Mouse (Mus musculus) erythroid progenitor cell, adult 5-6 weeks (primary cell): ENCODE measurements around the gene Rhpn2. TPM values are rescaled to one million over a fixed set of nuclear protein-coding genes. Genes with fewer than 3 reads are reported as not detected.

ENCODE experiments used
- ATAC-seq: replicated peaks from 2 replicates; pipeline ENCODE4 v1.8.0; 2016; ENCODE audit warnings: moderate number of reproducible peaks, mild to moderate bottlenecking, moderate TSS enrichment, inconsistent platforms; ENCODE audit not compliant: poor library complexity, low FRiP score, severe bottlenecking
- total RNA-seq, 2 experiments: library from RNA; stranded (forward) in 1 of 2; stranded (reverse) in 1 of 2; fragments of 150-400 nt in 1 of 2; fragments of 186-747, 209-891 nt in 1 of 2; gene quantifications; 2 replicates each; pipeline versions ENCODE4 v1.2.3 to v1.2.4; 2015 to 2017; ENCODE audit warnings: low replicate concordance in 2 of 2

Rhpn2 gene
- total RNA-seq, 2 experiments from 2014 or later, result not detected

- ATAC-seq, result peak; percentile 35; the same call in 1 of the 2 replicates
Observed at GRCm38 (mm10) chr7:35381861-35382260, 47.9 kb downstream of the Rhpn2 start.

- ATAC-seq, result no peak
Observed at GRCm38 (mm10) chr7:35382706-35383353, 48.9 kb downstream of the Rhpn2 start.

GRCm38 (mm10) chr7:35386525-35386952 lies 52.6 kb downstream of the Rhpn2 start:
- no peak for ATAC-seq

GRCm38 (mm10) chr7:35388694-35389093 lies 54.7 kb downstream of the Rhpn2 start:
- ATAC-seq, result no peak

GRCm38 (mm10) chr7:35392935-35393334 lies 59.0 kb downstream of the Rhpn2 start:
- no peak for ATAC-seq

- ATAC-seq, result no peak; the same call in 1 of the 2 replicates
Observed at GRCm38 (mm10) chr7:35395734-35396456, 61.9 kb downstream of the Rhpn2 start.

GRCm38 (mm10) chr7:35396542-35397168 lies 62.7 kb downstream of the Rhpn2 start, which contains the start of the genes Faap24 and Cep89:
TSS of gene Faap24 (minus strand) at chr7:35396836.
TSS of gene Cep89 (plus strand) at chr7:35397035.
- peak; percentile 89 for ATAC-seq

- no peak for ATAC-seq
Observed at GRCm38 (mm10) chr7:35401169-35401568, 67.2 kb downstream of the Rhpn2 start.

GRCm38 (mm10) chr7:35415226-35415625 lies 81.3 kb downstream of the Rhpn2 start:
- no peak for ATAC-seq

- no peak for ATAC-seq
Observed at GRCm38 (mm10) chr7:35415801-35416653, 82.1 kb downstream of the Rhpn2 start.

- ATAC-seq, result no peak
Observed at GRCm38 (mm10) chr7:35416654-35416948, 82.6 kb downstream of the Rhpn2 start.

- no peak for ATAC-seq
Observed at GRCm38 (mm10) chr7:35423071-35423470, 89.1 kb downstream of the Rhpn2 start.

GRCm38 (mm10) chr7:35428146-35428545 lies 94.2 kb downstream of the Rhpn2 start:
- ATAC-seq, result no peak

- ATAC-seq, result no peak
Observed at GRCm38 (mm10) chr7:35435266-35435665, 101.3 kb downstream of the Rhpn2 start.

Other genes with a start within 250 kb of the Rhpn2 start
- 8.3 and 9.6 TPM in 2 replicates for gene Cebpa, start 214.9 kb upstream of the Rhpn2 start, total RNA-seq (2015; ENCODE audit: low replicate concordance)
- 0.30 and 1.3 TPM in 2 replicates for gene Cebpa, start 214.9 kb upstream of the Rhpn2 start, total RNA-seq (2017; ENCODE audit: low replicate concordance)
- gene Slc7a10, start 147.8 kb upstream of the Rhpn2 start, total RNA-seq (2015; ENCODE audit: low replicate concordance), result not detected in 2 replicates
- gene Slc7a10, start 147.8 kb upstream of the Rhpn2 start, total RNA-seq (2017; ENCODE audit: low replicate concordance), result not detected in 2 replicates
- gene Lrp3, start 118.7 kb upstream of the Rhpn2 start, total RNA-seq (2015; ENCODE audit: low replicate concordance), result not detected in 2 replicates
- gene Lrp3, start 118.7 kb upstream of the Rhpn2 start, total RNA-seq (2017; ENCODE audit: low replicate concordance), result not detected in 2 replicates
- gene Gpatch1, start 15.7 kb upstream of the Rhpn2 start, total RNA-seq (2015; ENCODE audit: low replicate concordance), result 1.1 and 2.9 TPM in 2 replicates
- gene Gpatch1, start 15.7 kb upstream of the Rhpn2 start, total RNA-seq (2017; ENCODE audit: low replicate concordance), result 2.4 and 3.0 TPM in 2 replicates
- 10.5 and 17.6 TPM in 2 replicates for gene Faap24, start 62.7 kb downstream of the Rhpn2 start, total RNA-seq (2015; ENCODE audit: low replicate concordance)
- 14.1 and 16.3 TPM in 2 replicates for gene Faap24, start 62.7 kb downstream of the Rhpn2 start, total RNA-seq (2017; ENCODE audit: low replicate concordance)
- gene Cep89, start 62.9 kb downstream of the Rhpn2 start, total RNA-seq (2015; ENCODE audit: low replicate concordance), result 39.0 and 47.2 TPM in 2 replicates
- 56.1 and 118 TPM in 2 replicates for gene Cep89, start 62.9 kb downstream of the Rhpn2 start, total RNA-seq (2017; ENCODE audit: low replicate concordance)
- not detected in 2 replicates for gene Slc7a9, start 114.6 kb downstream of the Rhpn2 start, total RNA-seq (2015; ENCODE audit: low replicate concordance)
- gene Slc7a9, start 114.6 kb downstream of the Rhpn2 start, total RNA-seq (2017; ENCODE audit: low replicate concordance), result not detected in 2 replicates
- gene Tdrd12, start 203.6 kb downstream of the Rhpn2 start, total RNA-seq (2015; ENCODE audit: low replicate concordance), result 3.4 TPM in 1 of 2 replicates, not detected in the other
- not detected in 2 replicates for gene Tdrd12, start 203.6 kb downstream of the Rhpn2 start, total RNA-seq (2017; ENCODE audit: low replicate concordance)
- 129 and 165 TPM in 2 replicates for gene Nudt19, start 222.1 kb downstream of the Rhpn2 start, total RNA-seq (2015; ENCODE audit: low replicate concordance)
- 36.3 and 55.8 TPM in 2 replicates for gene Nudt19, start 222.1 kb downstream of the Rhpn2 start, total RNA-seq (2017; ENCODE audit: low replicate concordance)